Mouse (Mus musculus) frontal cortex, adult (tissue): ENCODE measurements around the gene Dck.

Experiments
- ATAC-seq: cut with Nextera tagmentation; 2 replicates; pipeline ENCODE4 v1.9.2; 2017; ENCODE audit warnings: mild to moderate bottlenecking, moderate library complexity, mixed read lengths; ENCODE audit not compliant: low TSS enrichment

Dck gene

DNA sequence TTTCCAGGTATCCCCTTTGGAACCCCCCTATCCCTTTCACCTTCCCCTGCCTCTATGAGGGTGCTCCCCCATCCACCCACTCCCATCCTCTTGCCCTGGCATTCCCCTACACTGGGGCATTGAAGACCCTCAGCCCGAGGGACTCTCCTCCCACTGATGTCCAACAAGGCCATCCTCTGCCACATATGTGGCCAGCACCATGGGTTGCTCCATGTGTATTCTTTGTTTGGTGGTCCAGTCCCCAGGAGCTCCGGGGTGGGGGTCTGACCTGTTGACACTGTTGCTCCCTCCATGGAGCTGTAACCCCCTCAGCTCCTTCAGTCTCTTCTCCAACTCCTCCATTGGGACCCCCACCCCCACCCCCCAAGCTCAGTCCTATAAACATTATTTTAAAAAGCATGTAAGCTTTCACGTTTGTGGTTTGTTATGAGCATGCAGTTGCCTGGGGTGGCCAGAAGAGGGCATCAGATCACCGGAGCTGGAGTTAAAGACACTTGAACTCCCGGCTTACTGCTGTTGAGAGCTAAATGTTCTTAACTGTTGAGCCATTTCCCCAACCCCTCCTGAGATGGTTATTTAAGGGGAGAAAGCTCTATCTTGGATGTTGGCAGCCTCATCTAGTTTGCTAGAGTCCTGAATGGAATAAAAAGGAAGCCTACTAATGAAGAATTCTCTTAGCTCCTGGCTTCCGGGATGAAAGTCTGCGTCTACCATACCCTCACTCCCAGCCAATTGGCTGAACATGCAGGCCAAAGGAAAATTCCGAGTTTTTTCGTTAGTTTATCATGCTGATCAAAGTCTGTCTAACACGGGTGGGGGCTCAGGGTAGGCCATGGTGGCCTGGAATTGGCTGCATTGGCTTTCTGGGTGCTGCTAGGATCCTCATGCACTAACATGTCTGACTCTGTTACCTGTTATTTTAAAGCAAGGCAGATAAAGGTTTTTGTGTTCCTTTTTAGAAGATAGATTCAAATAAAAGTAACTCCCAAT lies 26.8 kb downstream of the Dck start:
- peak; percentile 82 for ATAC-seq

DNA sequence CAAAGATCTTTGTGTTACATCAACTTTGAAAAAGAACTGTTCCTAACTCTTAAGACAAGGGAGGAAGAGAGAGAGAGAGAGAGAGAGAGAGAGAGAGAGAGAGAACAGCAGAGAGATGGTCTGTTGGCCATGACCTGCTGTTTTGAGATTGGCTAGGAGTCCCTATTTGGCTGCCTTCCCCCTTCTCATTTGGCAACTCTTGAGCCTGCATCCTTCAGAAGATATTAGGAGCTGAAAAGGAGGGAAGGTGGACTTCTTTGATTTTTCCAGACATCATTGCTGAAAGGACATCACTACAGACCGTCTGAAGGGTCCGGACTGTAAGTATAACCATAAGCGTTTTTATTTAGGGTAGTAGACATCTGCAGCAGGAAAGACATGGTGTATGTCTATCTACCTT lies 28.9 kb downstream of the Dck start:
- no peak for ATAC-seq

DNA sequence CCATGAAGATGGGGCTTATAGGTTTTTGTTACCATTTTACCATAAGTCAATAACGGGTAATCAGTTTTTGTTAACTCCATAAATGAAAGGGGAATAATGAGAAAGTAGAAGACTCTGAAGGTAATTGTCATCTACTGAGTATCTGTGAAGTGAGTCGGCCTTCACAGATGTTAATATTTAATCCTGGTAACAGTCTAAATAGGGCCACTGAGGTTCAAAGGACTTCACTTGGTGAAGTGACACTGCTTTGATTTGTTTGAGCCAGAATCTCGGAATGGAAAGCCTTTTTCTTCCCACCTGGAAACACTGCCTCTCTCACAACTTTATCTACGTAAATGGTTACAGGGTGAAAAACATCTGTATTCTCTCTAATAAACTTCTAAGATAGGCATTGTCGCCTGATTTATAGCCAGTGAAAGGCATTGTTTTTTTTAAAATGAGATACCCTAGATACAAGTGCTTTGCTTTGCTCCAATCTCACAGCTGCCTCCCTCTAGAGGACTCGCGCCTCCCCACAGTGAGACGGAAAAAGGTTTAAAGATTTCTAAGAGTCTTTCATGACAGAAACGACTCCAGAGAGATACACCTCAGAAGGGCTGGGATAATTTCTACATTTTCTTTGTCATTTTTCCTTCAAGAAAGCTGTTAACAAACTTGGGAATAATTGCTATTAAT lies 31.3 kb downstream of the Dck start:
- no peak for ATAC-seq

DNA sequence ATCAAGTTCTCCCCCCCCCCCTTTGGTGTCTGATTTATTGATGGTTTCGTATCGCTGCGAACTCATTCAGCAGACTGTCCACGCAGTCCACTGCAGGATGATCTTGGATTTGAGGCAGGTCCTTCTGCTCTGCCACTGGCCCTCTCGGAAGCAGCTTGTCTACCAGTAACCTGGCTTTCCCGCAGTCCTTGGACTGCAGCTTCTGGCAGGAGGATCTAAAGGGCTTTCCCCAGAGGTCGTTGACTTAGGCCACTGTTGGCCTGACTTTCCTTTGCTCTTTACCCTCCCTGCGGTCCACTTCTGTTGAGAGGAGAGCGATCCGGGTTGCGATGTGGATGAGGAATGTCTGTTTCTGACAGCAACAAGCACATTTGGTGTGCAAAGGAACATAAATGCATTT lies 31.8 kb downstream of the Dck start:
- no peak for ATAC-seq

DNA sequence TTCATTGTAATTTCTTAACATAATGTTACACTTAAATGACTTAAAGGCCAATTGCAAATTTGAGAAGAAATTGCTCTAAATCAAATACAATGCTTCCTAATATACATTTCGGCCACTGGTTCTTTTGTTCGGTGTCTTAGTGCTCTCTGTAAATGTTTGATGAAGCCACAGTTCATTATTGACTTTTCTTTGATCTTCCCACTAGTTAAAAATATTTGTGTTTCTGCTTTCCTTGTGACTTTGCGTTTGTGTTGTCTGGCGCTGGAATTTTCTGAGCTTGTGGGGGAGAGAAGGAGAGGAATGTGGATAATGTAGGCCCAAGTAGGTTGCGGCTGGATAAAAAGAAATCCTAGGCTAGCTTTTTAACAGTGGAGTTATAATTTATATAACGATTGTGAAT lies 32.3 kb downstream of the Dck start:
- ATAC-seq: no peak

DNA sequence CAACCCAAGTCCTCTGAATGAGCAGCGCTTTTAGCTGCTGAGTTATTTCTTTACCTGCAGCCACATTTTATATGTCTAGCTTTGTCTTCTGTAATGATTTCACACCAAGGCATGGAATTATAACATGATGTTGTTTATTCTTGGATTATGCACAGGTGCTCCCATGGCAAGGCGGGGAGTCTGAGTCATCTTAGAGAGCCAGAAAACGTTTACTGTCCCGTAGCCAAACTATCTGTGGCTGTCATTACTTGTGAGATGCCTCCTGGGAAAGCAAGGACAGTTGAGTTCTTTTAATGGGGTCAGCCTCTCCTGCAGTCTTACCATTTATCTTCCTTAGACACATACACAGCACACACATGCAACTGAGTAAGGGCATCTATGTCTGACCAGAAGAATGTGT lies 40.8 kb downstream of the Dck start:
- ATAC-seq: no peak

DNA sequence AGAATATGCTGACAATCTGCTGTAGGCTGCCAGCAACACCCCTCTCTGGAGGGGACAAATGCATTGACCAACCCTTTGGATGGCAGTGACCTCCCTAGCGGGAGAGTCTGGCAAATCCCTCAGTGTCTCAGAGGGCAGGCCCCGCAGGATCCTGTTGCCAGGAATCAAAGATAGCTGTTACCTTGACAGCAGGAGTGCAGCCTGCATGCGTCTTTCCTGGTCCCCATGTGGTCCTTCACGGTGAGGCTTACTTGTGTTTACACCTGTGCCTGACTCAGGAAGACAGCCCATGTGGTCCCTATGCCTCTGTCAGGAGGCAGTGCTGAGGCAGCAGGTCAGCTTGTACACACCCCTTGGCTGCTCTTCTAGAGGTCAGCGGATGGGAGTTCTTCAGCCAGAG lies 41.5 kb downstream of the Dck start:
- no peak for ATAC-seq

DNA sequence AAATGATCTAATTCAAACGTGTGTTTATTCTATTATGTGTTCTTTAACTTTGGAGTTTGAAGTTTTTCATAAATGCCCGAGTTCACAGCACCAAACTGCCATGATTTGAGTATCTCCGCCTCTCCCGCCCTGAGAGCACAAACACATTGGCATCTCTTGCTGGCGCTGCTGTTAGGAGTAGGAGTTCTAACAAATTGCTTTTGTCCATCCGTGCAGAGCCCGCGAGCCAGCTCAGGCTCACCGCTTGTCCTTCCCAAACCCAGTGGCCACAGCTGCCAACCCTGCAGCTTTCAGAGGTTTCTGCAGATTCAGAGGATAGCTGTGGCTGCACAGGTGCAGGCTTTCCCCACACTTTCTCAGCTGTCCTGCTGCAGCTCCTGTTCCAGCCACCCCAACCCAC lies 42.5 kb downstream of the Dck start:
- 0 out of 2 replicates have a peak, but pooled peaks have one; percentile 31 for ATAC-seq

DNA sequence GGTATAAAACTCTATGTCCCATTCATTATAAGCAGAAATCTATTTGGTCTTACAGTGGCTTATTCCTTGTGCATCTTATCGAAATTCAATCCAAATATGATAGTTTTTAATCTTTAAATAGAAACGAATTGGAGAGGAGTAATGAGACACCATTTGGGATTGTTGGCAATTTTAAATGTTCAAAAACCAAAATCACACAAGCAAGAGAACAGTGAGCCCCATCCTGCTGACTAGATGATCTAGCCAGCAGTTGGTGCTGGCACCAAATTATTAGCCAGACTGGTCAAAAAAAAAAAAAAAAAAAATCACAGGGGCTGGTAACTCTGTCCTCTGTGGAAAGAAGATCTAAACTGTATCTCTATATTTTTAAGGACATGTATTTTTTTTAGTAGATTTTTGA lies 48.4 kb downstream of the Dck start:
- ATAC-seq: no peak

DNA sequence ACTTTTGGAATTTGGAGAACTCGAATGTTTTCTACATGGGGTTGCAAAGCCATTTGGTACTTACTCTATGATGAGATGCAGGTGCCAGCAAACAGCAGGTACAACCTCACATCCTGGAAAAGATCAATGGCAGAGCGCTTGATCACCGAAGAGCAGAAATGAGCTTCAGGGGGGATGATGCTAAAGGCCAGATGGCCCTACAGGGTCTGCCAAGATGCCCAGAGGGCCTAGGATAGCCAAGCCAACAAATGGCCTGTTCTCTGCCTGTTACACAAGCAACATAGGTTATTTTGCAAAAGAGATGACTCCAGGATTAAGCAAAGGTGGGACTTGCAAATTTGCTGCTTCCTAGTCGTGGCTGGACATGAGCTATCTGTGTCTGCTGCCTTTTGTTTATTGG lies 49.8 kb downstream of the Dck start:
- ATAC-seq: no peak

DNA sequence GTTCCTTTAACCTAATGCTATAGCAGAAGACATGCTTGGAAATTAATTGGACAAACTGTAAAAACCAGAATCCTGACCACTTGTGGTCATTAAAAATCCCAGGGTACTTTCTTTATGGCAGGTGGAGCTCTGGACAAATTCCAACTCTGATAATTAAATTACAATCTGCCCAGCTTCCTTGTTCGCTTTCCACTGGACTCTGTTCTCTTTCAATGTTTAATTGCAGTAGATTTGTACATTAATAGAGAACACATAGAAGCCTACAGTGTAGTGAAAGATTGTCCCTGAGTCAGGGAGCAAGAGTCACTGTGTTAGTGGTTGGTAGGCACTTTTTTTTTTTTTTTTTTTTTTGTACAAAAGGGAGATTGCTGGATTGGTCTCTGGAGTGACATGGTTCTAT lies 56.7 kb downstream of the Dck start:
- no peak for ATAC-seq

DNA sequence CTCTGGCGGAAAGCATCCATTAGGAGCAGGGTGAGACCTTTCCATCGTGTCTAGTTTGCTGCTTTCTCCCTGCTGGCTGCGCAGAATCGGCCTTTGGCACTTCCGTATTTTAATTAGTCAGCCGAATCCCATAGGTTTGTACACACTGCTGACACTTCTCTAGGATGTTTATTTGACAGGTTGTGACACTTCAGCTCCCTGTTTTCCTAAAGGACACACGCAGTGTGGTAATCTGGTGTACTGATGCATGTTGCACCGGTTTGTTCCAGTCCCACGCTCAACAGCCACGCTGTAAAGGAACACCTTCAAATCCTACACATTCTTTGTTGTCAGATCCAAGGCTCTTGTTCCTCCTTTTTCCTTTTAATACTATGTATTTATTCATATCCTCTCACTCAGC lies 60.0 kb downstream of the Dck start:
- ATAC-seq: no peak

DNA sequence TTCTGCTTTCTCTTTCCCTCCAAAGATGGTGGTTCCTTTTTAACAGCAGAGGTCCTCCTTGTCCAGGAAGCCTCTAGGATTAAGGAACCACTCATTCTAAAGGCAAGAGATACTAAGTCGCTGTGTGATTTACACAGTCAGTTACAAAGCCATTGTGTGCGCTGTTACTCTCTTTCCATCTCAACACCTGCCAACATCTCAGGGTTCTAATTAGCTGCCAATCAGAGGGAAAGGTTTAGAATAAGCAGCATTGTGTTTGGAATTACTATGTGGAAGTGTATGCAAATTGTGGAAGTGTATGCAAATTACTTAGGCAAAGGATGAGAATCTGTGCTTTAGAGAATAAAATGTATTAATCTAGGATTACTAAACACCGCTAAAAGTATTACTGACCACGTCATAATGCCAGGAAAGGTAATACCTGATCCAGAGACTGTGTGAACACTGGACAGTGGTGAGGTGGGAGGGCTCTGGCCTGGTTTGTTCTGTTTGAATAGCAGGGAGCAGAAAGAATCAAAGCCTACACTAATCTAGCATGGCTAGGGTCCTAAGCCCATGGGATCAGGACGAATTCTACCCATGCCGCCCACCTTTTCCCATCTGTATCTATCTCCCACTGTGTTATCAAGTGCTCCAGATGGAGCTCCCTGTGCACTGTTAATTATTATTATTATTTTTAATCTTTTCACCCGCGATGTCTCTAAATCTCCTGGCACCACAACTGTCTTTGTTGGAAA lies 65.2 kb downstream of the Dck start:
- ATAC-seq: no peak

DNA sequence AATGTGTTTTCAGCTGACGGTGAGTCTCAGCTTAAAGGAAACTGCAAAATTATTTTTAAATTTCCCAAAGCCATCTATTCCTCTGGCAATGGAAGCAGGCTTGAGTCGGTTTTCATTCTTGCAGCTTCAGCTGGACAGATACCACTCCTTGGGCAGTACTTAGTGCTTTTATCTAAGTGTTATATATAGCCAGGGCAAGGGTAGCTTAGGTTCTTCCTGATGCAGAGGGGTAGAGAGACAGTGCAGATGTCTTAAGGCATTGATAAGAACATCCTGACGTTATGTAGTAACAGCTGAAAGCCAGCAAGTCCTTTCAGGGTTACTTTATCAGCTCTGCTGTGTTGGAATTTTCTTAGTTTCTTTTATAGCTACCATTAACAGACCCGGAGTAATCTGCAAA lies 66.1 kb downstream of the Dck start:
- no peak for ATAC-seq

DNA sequence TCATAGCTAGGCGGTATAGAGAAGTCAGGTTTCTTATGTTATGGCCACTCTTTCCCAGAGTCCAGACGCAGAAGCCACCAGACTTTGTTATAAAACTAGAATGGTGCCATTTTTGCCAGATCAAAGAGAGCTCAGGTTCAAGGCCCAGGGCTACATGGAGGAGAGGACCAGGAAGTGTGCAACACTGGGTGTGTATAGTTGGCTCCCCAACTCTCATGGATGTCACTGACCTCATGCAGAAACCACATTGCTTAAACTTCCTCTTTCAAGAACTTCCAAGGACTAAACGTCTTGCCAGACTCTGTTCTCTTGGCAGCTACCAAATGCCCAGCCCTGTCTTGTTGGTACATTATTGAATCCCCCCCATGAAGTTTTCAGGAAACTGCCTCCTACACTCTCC lies 67.1 kb downstream of the Dck start:
- ATAC-seq: no peak
